Mouse (Mus musculus): ENCODE data around the gene Tmc2.

GRCm38 (mm10) chr2:130162701-130163100, 32.3 kb upstream of the Tmc2 start:
- no peak for TF ChIP-seq EP300 (IDR thresholded peaks at IDR 0.05; ENCODE audit: low read depth)
- no peak for TF ChIP-seq CTCF (IDR thresholded peaks at IDR 0.05; ENCODE audit: low read depth)

Measured in liver, postnatal 0 days (tissue).